Mouse (Mus musculus): ENCODE measurements around the gene Fnip1. TPM values are rescaled to one million over a fixed set of nuclear protein-coding genes. Genes with fewer than 3 reads are reported as not detected.
A peak's percentile ranks its signal among the peaks of the same experiment; 100 is the strongest.

The Fnip1 gene
- total and polyA plus RNA-seq, 3 experiments: 11.9 to 13.6 TPM; not detected in 1

DNA sequence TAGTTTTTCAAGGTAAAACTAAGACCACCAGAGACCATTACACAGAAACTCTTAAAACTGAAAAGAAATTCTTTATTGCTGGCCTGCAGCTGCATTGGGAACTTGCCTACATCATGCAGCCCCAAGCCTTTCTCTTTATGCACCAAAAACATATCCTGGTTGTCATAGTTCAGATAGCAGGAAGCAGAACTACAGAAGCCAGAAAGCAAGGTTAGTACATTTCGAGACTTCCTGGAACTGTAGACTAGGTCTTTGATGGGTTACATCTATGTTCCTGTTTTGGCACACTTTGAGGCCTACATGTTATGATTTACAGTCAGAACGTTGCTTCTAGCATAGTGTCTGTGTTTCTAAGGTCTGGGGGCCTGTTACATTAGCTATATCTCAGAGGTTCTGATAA, 95.8 kb downstream of the Fnip1 start:
- H3K4me1 ChIP-seq (ENCODE audit: control insufficient read depth in 1 of 2, insufficient read depth in 2 of 2, low read length in 2 of 2): peaks cover 21 to 27% of the 10 kb centered on the region in 2 experiments

DNA sequence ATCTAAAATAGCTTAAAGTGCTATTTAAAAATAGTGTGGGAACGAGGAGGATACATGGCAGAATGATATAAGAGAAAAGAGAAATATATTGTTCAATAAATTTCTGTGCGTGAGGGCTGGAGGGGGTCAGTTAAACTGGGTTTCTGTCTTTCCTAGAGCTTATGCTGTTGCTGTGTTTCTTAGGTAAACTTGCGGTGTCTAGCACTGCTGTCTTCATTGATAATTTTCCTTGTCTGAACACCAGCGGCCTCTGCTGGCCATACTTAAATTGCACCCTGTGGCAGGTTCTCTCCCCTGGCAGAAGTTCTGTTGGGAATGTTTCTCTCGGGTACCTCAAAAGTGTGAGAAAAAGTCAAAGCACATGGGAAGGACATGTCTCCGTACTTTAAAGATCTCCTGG, 96.9 kb downstream of the Fnip1 start:
- Histone ChIP-seq H3K4me1 (ENCODE audit: control insufficient read depth in 1 of 2, insufficient read depth in 2 of 2, low read length in 2 of 2) (peaks cover 17 to 26% of the 10 kb centered on the region in 2 experiments), H3K27ac (ENCODE audit: control insufficient read depth, low read depth, low read length) (no peak overlapping the region), H3K79me2 (ENCODE audit: control insufficient read depth, insufficient read depth, low read length, poor library complexity) (peaks cover 59% of the 10 kb centered on the region), H3K9ac (ENCODE audit: control insufficient read depth, low read depth, low read length, poor library complexity, severe bottlenecking) (no peak overlapping the region), H3K4me3 (ENCODE audit: control insufficient read depth in 1 of 2, insufficient read depth in 1 of 2, low read depth in 2 of 2, low read length in 2 of 2) (peak overlapping the region in 1 of 2 experiments; percentile 35; a peak in 2 of 4 replicates), H3K27me3 (ENCODE audit: control insufficient read depth in 1 of 2, insufficient read depth in 2 of 2, low read length in 2 of 2) (no peaks in the 10 kb centered on the region), H3K9me3 (replicated peaks; ENCODE audit: insufficient read depth, low read length) (no peaks in the 10 kb centered on the region), H3K36me3 (ENCODE audit: control insufficient read depth in 1 of 2, insufficient read depth in 2 of 2, low read length in 2 of 2) (peaks cover under 1 to 41% of the 10 kb centered on the region in 2 experiments; a peak in 3 of 4 replicates)
- peak; percentile 88 for DNase-seq (ENCODE audit: low read depth, low spot score)
- 0 out of 2 replicates have a peak, but pooled peaks have one; percentile 41 for TF ChIP-seq TCF12 (IDR thresholded peaks at IDR 0.05; ENCODE audit: low read depth, low read length)
- peak; percentile 37; the same call in 1 of the 2 replicates for TF ChIP-seq MAZ (IDR thresholded peaks at IDR 0.05; ENCODE audit: low read depth, low read length)
- TF ChIP-seq TBP (IDR thresholded peaks at IDR 0.05; ENCODE audit: low read depth, low read length): no peak
- TF ChIP-seq MAX (IDR thresholded peaks at IDR 0.05; ENCODE audit: low read length): peak; percentile 63
- peak; percentile 49 for TF ChIP-seq GATA1 (IDR thresholded peaks at IDR 0.05; ENCODE audit: low read depth, low read length)
- peak; percentile 84 for TF ChIP-seq RAD21 (IDR thresholded peaks at IDR 0.05; ENCODE audit: low read depth, low read length)
- TF ChIP-seq ETS1 (IDR thresholded peaks at IDR 0.05; ENCODE audit: low read depth, low read length): peak; percentile 38; the same call in 1 of the 2 replicates
- TF ChIP-seq RCOR1 (IDR thresholded peaks at IDR 0.05; ENCODE audit: low read depth, low read length): peak; percentile 11; the same call in 1 of the 2 replicates
- peak; percentile 82; the same call in 1 of the 2 replicates for TF ChIP-seq CHD1 (IDR thresholded peaks at IDR 0.05; ENCODE audit: low read depth, low read length)
- no peak for TF ChIP-seq E2F4 (IDR thresholded peaks at IDR 0.05; ENCODE audit: borderline replicate concordance, low read depth, low read length)
- no peak; the same call in 1 of the 2 replicates for TF ChIP-seq NELFE (IDR thresholded peaks at IDR 0.05; ENCODE audit: low read depth, low read length)
- TF ChIP-seq POLR2A (IDR thresholded peaks at IDR 0.05; ENCODE audit: control insufficient read depth in 1 of 2, insufficient read depth in 1 of 2, low read depth in 1 of 2, low read length in 2 of 2, poor library complexity in 1 of 2): no peak
- TF ChIP-seq ZMIZ1 (IDR thresholded peaks at IDR 0.05; ENCODE audit: low read depth, low read length): no peak
- TF ChIP-seq USF2 (IDR thresholded peaks at IDR 0.05; ENCODE audit: borderline replicate concordance in 1 of 2, insufficient read depth in 1 of 2, low read depth in 1 of 2, low read length in 2 of 2): no peak; a peak in 1 of 4 replicates
- no peak for TF ChIP-seq MAFK (IDR thresholded peaks at IDR 0.05; ENCODE audit: borderline replicate concordance, low read depth, low read length)
- TF ChIP-seq ZC3H11A (IDR thresholded peaks at IDR 0.05; ENCODE audit: low read depth, low read length): peak; percentile 81
- peak; percentile 33 to 34; a peak in 1 of 4 replicates for TF ChIP-seq EP300 (IDR thresholded peaks at IDR 0.05; ENCODE audit: low read depth in 1 of 2, low read length in 2 of 2)
- 0 out of 2 replicates have a peak, but pooled peaks have one; percentile 49 for TF ChIP-seq JUND (IDR thresholded peaks at IDR 0.05; ENCODE audit: low read depth, low read length)
- no peak for TF ChIP-seq KAT2A (conservative IDR thresholded peaks at IDR 0.05; ENCODE audit: low read depth, low read length)
- peak; percentile 83 for TF ChIP-seq SIN3A (IDR thresholded peaks at IDR 0.05; ENCODE audit: low read length)
- TF ChIP-seq USF1 (IDR thresholded peaks at IDR 0.05; ENCODE audit: low read depth, low read length): no peak
- peak; percentile 51 for TF ChIP-seq BHLHE40 (IDR thresholded peaks at IDR 0.05; ENCODE audit: borderline replicate concordance, low read depth, low read length)
- no peak for TF ChIP-seq CHD2 (IDR thresholded peaks at IDR 0.05; ENCODE audit: low read length)
- no peak for TF ChIP-seq MYB (IDR thresholded peaks at IDR 0.05; ENCODE audit: low read depth, low read length)
- TF ChIP-seq SMC3 (IDR thresholded peaks at IDR 0.05; ENCODE audit: low read depth, low read length): peak; percentile 85
- TF ChIP-seq NRF1 (IDR thresholded peaks at IDR 0.05; ENCODE audit: insufficient read depth, low read depth, low read length, poor library complexity, severe bottlenecking): no peak
- TF ChIP-seq ZKSCAN1 (IDR thresholded peaks at IDR 0.05; ENCODE audit: low read depth, low read length): no peak
- no peak for TF ChIP-seq MEF2A (IDR thresholded peaks at IDR 0.05; ENCODE audit: extremely low read depth, insufficient replicate concordance, low read depth, low read length, poor library complexity, severe bottlenecking)
- TF ChIP-seq MYC (IDR thresholded peaks at IDR 0.05; ENCODE audit: low read depth, low read length): no peak

More for the DNA sequence above, 95.8 kb downstream of the Fnip1 start:
- H3K9me3 ChIP-seq (replicated peaks; ENCODE audit: insufficient read depth, low read length): no peaks in the 10 kb centered on the region
- H3K9ac ChIP-seq (ENCODE audit: control insufficient read depth, low read depth, low read length, poor library complexity, severe bottlenecking): no peak overlapping the region
- peak; percentile 70; the same call in 1 of the 2 replicates for TF ChIP-seq ELF1 (IDR thresholded peaks at IDR 0.05; ENCODE audit: low read depth, low read length)
- peak; percentile 53; the same call in 1 of the 2 replicates for TF ChIP-seq HCFC1 (IDR thresholded peaks at IDR 0.05; ENCODE audit: low read depth, low read length)
- 0 out of 2 replicates have a peak, but pooled peaks have one; percentile 10 for TF ChIP-seq MXI1 (IDR thresholded peaks at IDR 0.05; ENCODE audit: low read depth, low read length)
- TF ChIP-seq TCF12 (IDR thresholded peaks at IDR 0.05; ENCODE audit: low read depth, low read length): no peak
- TF ChIP-seq TBP (IDR thresholded peaks at IDR 0.05; ENCODE audit: low read depth, low read length): no peak
- TF ChIP-seq SIN3A (IDR thresholded peaks at IDR 0.05; ENCODE audit: low read length): 0 out of 2 replicates have a peak, but pooled peaks have one; percentile 25
- H3K27me3 ChIP-seq (ENCODE audit: control insufficient read depth in 1 of 2, insufficient read depth in 2 of 2, low read length in 2 of 2): no peaks in the 10 kb centered on the region
- H3K4me3 ChIP-seq (ENCODE audit: control insufficient read depth in 1 of 2, insufficient read depth in 1 of 2, low read depth in 2 of 2, low read length in 2 of 2): no peak overlapping the region
- peaks cover 57% of the 10 kb centered on the region for H3K79me2 ChIP-seq (ENCODE audit: control insufficient read depth, insufficient read depth, low read length, poor library complexity)
- peak; percentile 81 for DNase-seq (ENCODE audit: low read depth, low spot score)
- peaks cover 2 to 48% of the 10 kb centered on the region in 2 experiments; a peak in 3 of 4 replicates for H3K36me3 ChIP-seq (ENCODE audit: control insufficient read depth in 1 of 2, insufficient read depth in 2 of 2, low read length in 2 of 2)
- no peak overlapping the region for H3K27ac ChIP-seq (ENCODE audit: control insufficient read depth, low read depth, low read length)
